Comparison of ENCODE assay signal across 28 mouse cellular contexts in genomic region chr6:93061741-93062140, GRCm38 (mm10).
"Had no signal": no experiment of that assay in that cellular context is flagged by ENCODE, and none has a peak within 500 bp of the region (broad histone marks: within the 10 kb centered on the region; RNA-seq: fewer than 3 reads in every experiment).

No protein-coding gene starts in this region.

- H3K27me3 ChIP-seq: embryonic facial prominence, embryonic 12.5 days; embryonic facial prominence, embryonic 13.5 days; embryonic facial prominence, embryonic 15.5 days; forebrain, embryonic 12.5 days; forebrain, embryonic 13.5 days; forebrain, embryonic 15.5 days had no signal

- H3K9ac ChIP-seq: embryonic facial prominence, embryonic 12.5 days; embryonic facial prominence, embryonic 13.5 days; embryonic facial prominence, embryonic 15.5 days; forebrain, embryonic 12.5 days; forebrain, embryonic 13.5 days; forebrain, embryonic 15.5 days; forebrain, postnatal 0 days had no signal

- ATAC-seq: forebrain, embryonic 13.5 days; forebrain, embryonic 14.5 days; forebrain, embryonic 15.5 days; forebrain, embryonic 16.5 days; forebrain, postnatal 0 days had no signal

- H3K4me3 ChIP-seq: embryonic facial prominence, embryonic 12.5 days; embryonic facial prominence, embryonic 13.5 days; embryonic facial prominence, embryonic 15.5 days; erythroblast, embryonic 14.5 days; forebrain, embryonic 10.5 days; forebrain, embryonic 12.5 days; forebrain, embryonic 13.5 days; forebrain, embryonic 15.5 days; gastrocnemius, adult 2 months; heart, adult 2 months had no signal

- DNase-seq: cerebellum, adult 18-20 months; cerebellum, adult 2 months; cerebellum, adult 8-10 months; cerebellum, adult 9-10 months; cerebellum, adult 9-11 months; cerebellum, postnatal 10 days; cerebellum, postnatal 14 days; cerebellum, postnatal 25 days; cerebellum, postnatal 36 days; embryo, embryonic 11 days; forebrain, postnatal 0 days; gastrocnemius, adult 2 months; gastrocnemius, postnatal 10 days; gastrocnemius, postnatal 14 days; gastrocnemius, postnatal 25 days; gastrocnemius, postnatal 36 days; heart, adult 18-20 months; heart, adult 2 months had no signal

- H3K9me3 ChIP-seq: embryonic facial prominence, embryonic 12.5 days; embryonic facial prominence, embryonic 13.5 days; embryonic facial prominence, embryonic 15.5 days; forebrain, embryonic 10.5 days; forebrain, embryonic 12.5 days; forebrain, embryonic 13.5 days; forebrain, embryonic 15.5 days had no signal

- H3K36me3 ChIP-seq: embryonic facial prominence, embryonic 12.5 days; embryonic facial prominence, embryonic 13.5 days; embryonic facial prominence, embryonic 15.5 days; forebrain, embryonic 10.5 days; forebrain, embryonic 12.5 days; forebrain, embryonic 15.5 days had no signal

- H3K27ac ChIP-seq: embryonic facial prominence, embryonic 12.5 days; embryonic facial prominence, embryonic 13.5 days; embryonic facial prominence, embryonic 15.5 days; forebrain, embryonic 10.5 days; forebrain, embryonic 12.5 days; forebrain, embryonic 13.5 days; forebrain, embryonic 15.5 days; gastrocnemius, adult 2 months; heart, adult 2 months had no signal

- H3K4me2 ChIP-seq: embryonic facial prominence, embryonic 12.5 days; embryonic facial prominence, embryonic 13.5 days; embryonic facial prominence, embryonic 15.5 days; forebrain, embryonic 12.5 days; forebrain, embryonic 13.5 days; forebrain, embryonic 15.5 days had no signal
